Mouse (Mus musculus): ENCODE measurements around the gene Aldh1a7. TPM values are rescaled to one million over a fixed set of nuclear protein-coding genes. Genes with fewer than 3 reads are reported as not detected.

The Aldh1a7 gene
- total RNA-seq (2017) = not detected in 3 replicates

- no peak for ATAC-seq (replicated peaks; ENCODE audit: insufficient number of reproducible peaks, low FRiP score, low TSS enrichment, poor library complexity, severe bottlenecking)
Measured at GRCm38 (mm10) chr19:20727381-20727780, at the start of gene Aldh1a7. Gene Aldh1a7 (minus strand): TSS chr19:20727562.

- no peak for ATAC-seq (replicated peaks; ENCODE audit: insufficient number of reproducible peaks, low FRiP score, low TSS enrichment, poor library complexity, severe bottlenecking)
Measured at GRCm38 (mm10) chr19:20775681-20776080, 48.3 kb upstream of the Aldh1a7 start.

- ATAC-seq (replicated peaks; ENCODE audit: insufficient number of reproducible peaks, low FRiP score, low TSS enrichment, poor library complexity, severe bottlenecking) = no peak
Measured at GRCm38 (mm10) chr19:20773941-20774340, 46.6 kb upstream of the Aldh1a7 start.

- no peak for ATAC-seq (replicated peaks; ENCODE audit: insufficient number of reproducible peaks, low FRiP score, low TSS enrichment, poor library complexity, severe bottlenecking)
Measured at GRCm38 (mm10) chr19:20764214-20764613, 36.9 kb upstream of the Aldh1a7 start.

- ATAC-seq (replicated peaks; ENCODE audit: insufficient number of reproducible peaks, low FRiP score, low TSS enrichment, poor library complexity, severe bottlenecking) = no peak
Measured at GRCm38 (mm10) chr19:20761675-20762426, 34.5 kb upstream of the Aldh1a7 start.

- no peak for ATAC-seq (replicated peaks; ENCODE audit: insufficient number of reproducible peaks, low FRiP score, low TSS enrichment, poor library complexity, severe bottlenecking)
Measured at GRCm38 (mm10) chr19:20761119-20761518, 33.8 kb upstream of the Aldh1a7 start.

- no peak for ATAC-seq (replicated peaks; ENCODE audit: insufficient number of reproducible peaks, low FRiP score, low TSS enrichment, poor library complexity, severe bottlenecking)
Measured at GRCm38 (mm10) chr19:20744630-20745029, 17.3 kb upstream of the Aldh1a7 start.

- ATAC-seq (replicated peaks; ENCODE audit: insufficient number of reproducible peaks, low FRiP score, low TSS enrichment, poor library complexity, severe bottlenecking) = no peak
Measured at GRCm38 (mm10) chr19:20728278-20728677, 916 bp upstream of the Aldh1a7 start.

- ATAC-seq (replicated peaks; ENCODE audit: insufficient number of reproducible peaks, low FRiP score, low TSS enrichment, poor library complexity, severe bottlenecking) = no peak
Measured at GRCm38 (mm10) chr19:20722913-20723312, 4.4 kb downstream of the Aldh1a7 start.

- no peak for ATAC-seq (replicated peaks; ENCODE audit: insufficient number of reproducible peaks, low FRiP score, low TSS enrichment, poor library complexity, severe bottlenecking)
Measured at GRCm38 (mm10) chr19:20720298-20720697, 7.1 kb downstream of the Aldh1a7 start.

- ATAC-seq (replicated peaks; ENCODE audit: insufficient number of reproducible peaks, low FRiP score, low TSS enrichment, poor library complexity, severe bottlenecking) = no peak
Measured at GRCm38 (mm10) chr19:20715617-20716016, 11.7 kb downstream of the Aldh1a7 start.

- no peak for ATAC-seq (replicated peaks; ENCODE audit: insufficient number of reproducible peaks, low FRiP score, low TSS enrichment, poor library complexity, severe bottlenecking)
Measured at GRCm38 (mm10) chr19:20715093-20715492, 12.3 kb downstream of the Aldh1a7 start.

- ATAC-seq (replicated peaks; ENCODE audit: insufficient number of reproducible peaks, low FRiP score, low TSS enrichment, poor library complexity, severe bottlenecking) = no peak
Measured at GRCm38 (mm10) chr19:20714543-20714942, 12.8 kb downstream of the Aldh1a7 start.

- no peak for ATAC-seq (replicated peaks; ENCODE audit: insufficient number of reproducible peaks, low FRiP score, low TSS enrichment, poor library complexity, severe bottlenecking)
Measured at GRCm38 (mm10) chr19:20707159-20707558, 20.2 kb downstream of the Aldh1a7 start.

GRCm38 (mm10) chr19:20706747-20707146 is 20.6 kb downstream of the Aldh1a7 start:
- no peak for ATAC-seq (replicated peaks; ENCODE audit: insufficient number of reproducible peaks, low FRiP score, low TSS enrichment, poor library complexity, severe bottlenecking)

- ATAC-seq (replicated peaks; ENCODE audit: insufficient number of reproducible peaks, low FRiP score, low TSS enrichment, poor library complexity, severe bottlenecking) = no peak
Measured at GRCm38 (mm10) chr19:20702074-20702473, 25.3 kb downstream of the Aldh1a7 start.

GRCm38 (mm10) chr19:20677697-20678355 is 49.5 kb downstream of the Aldh1a7 start:
- ATAC-seq (replicated peaks; ENCODE audit: insufficient number of reproducible peaks, low FRiP score, low TSS enrichment, poor library complexity, severe bottlenecking) = no peak

- no peak for ATAC-seq (replicated peaks; ENCODE audit: insufficient number of reproducible peaks, low FRiP score, low TSS enrichment, poor library complexity, severe bottlenecking)
Measured at GRCm38 (mm10) chr19:20654141-20654873, 73.1 kb downstream of the Aldh1a7 start.

GRCm38 (mm10) chr19:20653082-20653676 is 74.2 kb downstream of the Aldh1a7 start:
- ATAC-seq (replicated peaks; ENCODE audit: insufficient number of reproducible peaks, low FRiP score, low TSS enrichment, poor library complexity, severe bottlenecking) = no peak
